Mouse (Mus musculus) myocyte (in vitro differentiated cells): ENCODE data around the gene Eif3g.

Source experiments
- POLR2A ChIP-seq: IDR thresholded peaks from one replicate; pipeline ENCODE4 v1.6.1; 2011; ENCODE audit warnings: low read depth, mild to moderate bottlenecking, control low read depth, moderate library complexity; ENCODE audit not compliant: insufficient read length
- SRF ChIP-seq: IDR thresholded peaks from one replicate; pipeline ENCODE4 v1.6.1; 2011; ENCODE audit warnings: low read depth; ENCODE audit not compliant: control insufficient read depth, insufficient read length
- USF1 ChIP-seq: IDR thresholded peaks from one replicate; pipeline ENCODE4 v1.6.1; 2011; ENCODE audit warnings: low read depth, mild to moderate bottlenecking, control low read depth, moderate library complexity

- TF ChIP-seq POLR2A (no peak), SRF (no peak), USF1 (no peak)
Observed at GRCm38 (mm10) chr9:20887191-20887590, 11.2 kb downstream of the Eif3g start.
